Mouse (Mus musculus) ES-E14 (cell line): ENCODE results near the gene Plrg1. TPM values are rescaled to one million over a fixed set of nuclear protein-coding genes. Genes with fewer than 3 reads are reported as not detected.

Source experiments
- DNase-seq: peaks from one replicate; pipeline ENCODE4 v3.0.0-alpha.2; 2013; ENCODE audit warnings: low read depth, low spot score
- H3K27ac ChIP-seq: 2 replicates; pipeline ENCODE4 v1.5.1; 2012; ENCODE audit warnings: low read depth, mild to moderate bottlenecking, low read length, moderate library complexity, mixed read lengths; ENCODE audit not compliant: poor library complexity, insufficient read depth, severe bottlenecking
- H3K36me3 ChIP-seq: 2 replicates; pipeline ENCODE4 v1.6.1; 2012; ENCODE audit warnings: mild to moderate bottlenecking, low read length, moderate library complexity, mixed read lengths; ENCODE audit not compliant: control insufficient read depth, poor library complexity, insufficient read depth, severe bottlenecking
- H3K4me1 ChIP-seq, 2 experiments: fragments of 150-350 bp in 1 of 2; sonication (generic) in 1 of 2; 2 replicates each; pipeline ENCODE4 v1.6.1; 2012; ENCODE audit warnings: low read length in 2 of 2, mild to moderate bottlenecking in 1 of 2, mixed read lengths in 1 of 2; ENCODE audit not compliant: control insufficient read depth in 2 of 2, insufficient read depth in 2 of 2, poor library complexity in 1 of 2
- H3K4me3 ChIP-seq, 2 experiments: fragments of 150-350 bp in 1 of 2; sonication (generic) in 1 of 2; 2 replicates each; pipeline ENCODE4 v1.5.1; 2012; ENCODE audit warnings: low read length in 2 of 2, low read depth in 1 of 2, mild to moderate bottlenecking in 1 of 2, mixed read lengths in 1 of 2; ENCODE audit not compliant: insufficient read depth in 1 of 2, poor library complexity in 1 of 2, severe bottlenecking in 1 of 2
- H3K9ac ChIP-seq: 2 replicates; pipeline ENCODE4 v1.6.1; 2012; ENCODE audit warnings: low read depth, mild to moderate bottlenecking, low read length, mixed read lengths; ENCODE audit not compliant: poor library complexity, insufficient read depth, severe bottlenecking
- H3K9me3 ChIP-seq: fragments of 150-350 bp; sonication (generic); 2 replicates; pipeline ENCODE4 v1.6.1; 2012; ENCODE audit warnings: low read depth, mild to moderate bottlenecking, low read length; ENCODE audit not compliant: control insufficient read depth, insufficient read depth
- CHD2 ChIP-seq: IDR thresholded peaks from 2 replicates; pipeline ENCODE4 v1.6.1; 2014; ENCODE audit warnings: mild to moderate bottlenecking, low read depth, low read length, inconsistent platforms
- HCFC1 ChIP-seq: IDR thresholded peaks from 2 replicates; pipeline ENCODE4 v1.6.1; 2012; ENCODE audit warnings: low read length, inconsistent platforms, borderline replicate concordance; ENCODE audit not compliant: insufficient read depth
- MAFK ChIP-seq: IDR thresholded peaks from 2 replicates; pipeline ENCODE4 v1.6.1; 2014; ENCODE audit warnings: mild to moderate bottlenecking, low read depth, low read length, inconsistent platforms; ENCODE audit not compliant: insufficient read depth
- ZC3H11A ChIP-seq: IDR thresholded peaks from 2 replicates; pipeline ENCODE4 v1.6.1; 2012; ENCODE audit warnings: low read depth, mild to moderate bottlenecking, inconsistent platforms, low read length, borderline replicate concordance
- ZNF384 ChIP-seq: IDR thresholded peaks from 2 replicates; pipeline ENCODE4 v1.6.1; 2012; ENCODE audit warnings: low read depth, low read length, inconsistent platforms
- in situ Hi-C, 2 experiments: fragments of 600-800 bp; cut with MboI; formaldehyde crosslinking; loops; one replicate each; pipeline ENCODE4 v1.15.1; 2025; ENCODE audit warnings: low sequenced_read_pairs in 2 of 2, inconsistent platforms in 1 of 2; ENCODE audit not compliant: unreplicated experiment in 2 of 2
- total RNA-seq: library from RNA; depleted of rRNA; stranded (reverse); fragments of 300-350 nt; gene quantifications from 2 replicates; pipeline ENCODE4 v1.2.3, GENCODE M21; 2012

Gene Plrg1
- total RNA-seq, 1 experiment: 81.7 TPM

DNA sequence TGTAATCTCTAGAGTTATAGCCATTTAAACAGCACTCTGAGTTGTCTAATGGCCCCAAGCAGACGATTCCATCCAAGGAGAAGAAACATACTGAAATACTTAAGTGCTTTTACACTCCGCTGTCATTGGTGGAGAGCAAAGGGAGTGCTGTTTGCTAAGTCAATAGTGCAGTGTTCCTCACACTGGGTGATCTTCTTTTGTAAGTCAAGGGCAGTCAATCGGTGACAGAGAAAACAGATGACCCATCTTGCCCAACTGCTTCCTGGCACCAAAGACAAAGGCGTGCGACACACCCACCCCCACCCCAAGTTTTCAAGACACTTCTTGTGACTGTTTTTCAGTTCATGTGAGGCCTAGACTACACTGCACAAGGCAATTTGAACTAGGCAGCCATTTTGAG is 3.2 kb upstream of the Plrg1 start:
- in situ Hi-C loops: loop anchor here in 1 of 2 experiments (25.0 kb wide), 1 partner anchor 690 kb away; the partner anchor contains the start of gene Map9

DNA sequence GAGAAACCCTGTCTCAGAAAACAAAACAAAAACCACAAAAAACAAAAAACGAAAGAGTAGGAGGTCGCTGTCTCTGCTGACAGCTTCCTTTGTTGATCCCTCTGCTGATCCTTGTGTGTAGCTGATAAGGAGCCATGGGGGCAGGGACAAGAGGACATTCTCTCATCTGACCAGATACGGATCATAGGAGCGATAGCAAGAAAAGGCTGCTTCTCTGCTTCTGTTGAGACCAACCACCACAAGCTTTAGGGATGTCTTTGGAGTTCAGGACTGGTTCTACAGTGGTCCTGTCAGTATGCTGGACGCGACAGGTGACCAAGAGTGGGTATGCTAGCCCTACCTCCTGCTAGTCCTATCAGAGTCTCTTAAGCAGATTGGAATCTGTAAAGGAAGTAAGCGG is 2.2 kb upstream of the Plrg1 start:
- in situ Hi-C loops: loop anchor here in 1 of 2 experiments (25.0 kb wide), 1 partner anchor 691 kb away; the partner anchor contains the start of gene Map9
- Histone ChIP-seq H3K27ac (no peak overlapping the region), H3K9ac (no peak overlapping the region), H3K4me3 (no peak overlapping the region), H3K9me3 (no peaks in the 10 kb centered on the region), H3K4me1 (no peaks in the 10 kb centered on the region), H3K36me3 (peaks cover 2% of the 10 kb centered on the region)
- TF ChIP-seq HCFC1 (no peak), MAFK (no peak), CHD2 (no peak), ZC3H11A (no peak), ZNF384 (no peak)
- no peak for DNase-seq

More for the DNA sequence above, 3.2 kb upstream of the Plrg1 start:
- H3K36me3 ChIP-seq: peaks cover under 1% of the 10 kb centered on the region; the same call in 1 of the 2 replicates
- no peaks in the 10 kb centered on the region for H3K4me1 ChIP-seq
- H3K4me3 ChIP-seq: no peak overlapping the region
- no peaks in the 10 kb centered on the region for H3K9me3 ChIP-seq
- no peak for DNase-seq
- TF ChIP-seq ZC3H11A (no peak), MAFK (no peak), CHD2 (no peak), HCFC1 (no peak), ZNF384 (no peak)
- no peak overlapping the region for H3K27ac ChIP-seq
- H3K9ac ChIP-seq: no peak overlapping the region

DNA sequence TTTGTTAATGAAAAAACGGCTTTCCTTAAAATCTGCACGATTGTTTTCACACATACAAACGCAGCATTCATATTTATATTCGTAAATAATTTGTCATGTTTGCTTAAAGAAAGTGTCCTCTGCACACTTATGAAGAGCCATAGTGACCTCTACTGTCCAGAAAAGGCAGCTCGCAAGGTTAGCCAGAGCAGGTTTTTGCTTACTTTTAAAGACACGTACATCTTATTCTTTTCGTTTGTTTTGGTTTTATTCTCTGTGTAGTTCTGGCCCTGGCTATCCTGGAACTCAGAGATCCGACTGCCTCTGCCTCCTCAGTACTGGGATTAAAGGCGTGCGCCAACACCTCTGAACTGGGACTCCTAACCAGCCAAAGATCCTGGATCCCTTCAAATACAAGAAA is 1.6 kb upstream of the Plrg1 start:
- TF ChIP-seq ZC3H11A (0 out of 2 replicates have a peak, but pooled peaks have one; percentile 20), ZNF384 (peak; percentile 73), HCFC1 (no peak)
- H3K9me3 ChIP-seq: no peaks in the 10 kb centered on the region
- H3K36me3 ChIP-seq: peaks cover 5% of the 10 kb centered on the region
- DNase-seq: no peak
- no peak overlapping the region for H3K9ac ChIP-seq
- no peaks in the 10 kb centered on the region for H3K4me1 ChIP-seq
- no peak overlapping the region for H3K27ac ChIP-seq
- H3K4me3 ChIP-seq: no peak overlapping the region
- in situ Hi-C loops: loop anchor here in 1 of 2 experiments (25.0 kb wide), 1 partner anchor 691 kb away; the partner anchor contains the start of gene Map9

DNA sequence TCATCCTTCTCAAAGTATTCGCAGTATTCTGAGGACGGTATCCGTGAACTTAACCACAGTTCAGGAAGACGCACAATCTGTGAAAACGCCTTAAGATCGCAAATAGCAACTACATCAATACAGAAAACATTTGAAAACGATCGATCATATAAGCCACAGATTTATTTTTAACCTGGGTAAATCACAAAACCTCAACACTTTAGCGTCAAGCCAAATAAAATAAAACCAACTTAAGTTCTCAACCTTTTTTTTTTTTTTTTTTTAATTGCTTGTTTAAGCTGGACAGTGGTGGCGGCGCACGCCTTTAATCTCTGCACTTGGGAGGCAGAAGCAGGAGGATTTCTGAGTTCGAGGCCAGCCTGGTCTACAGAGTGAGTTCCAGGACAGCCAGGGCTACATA is 563 bp upstream of the Plrg1 start:
- Histone ChIP-seq H3K36me3 (peaks cover 9% of the 10 kb centered on the region), H3K4me1 (no peaks in the 10 kb centered on the region), H3K27ac (no peak overlapping the region), H3K4me3 (peak overlapping the region; percentile 42 to 55), H3K9me3 (no peaks in the 10 kb centered on the region), H3K9ac (peak overlapping the region; percentile 41; the same call in 1 of the 2 replicates)
- no peak for DNase-seq
- no peak for TF ChIP-seq HCFC1
- TF ChIP-seq MAFK: no peak
- TF ChIP-seq ZC3H11A: no peak
- in situ Hi-C loops: loop anchor here in 1 of 2 experiments (25.0 kb wide), 1 partner anchor 692 kb away; the partner anchor contains the start of gene Map9

DNA sequence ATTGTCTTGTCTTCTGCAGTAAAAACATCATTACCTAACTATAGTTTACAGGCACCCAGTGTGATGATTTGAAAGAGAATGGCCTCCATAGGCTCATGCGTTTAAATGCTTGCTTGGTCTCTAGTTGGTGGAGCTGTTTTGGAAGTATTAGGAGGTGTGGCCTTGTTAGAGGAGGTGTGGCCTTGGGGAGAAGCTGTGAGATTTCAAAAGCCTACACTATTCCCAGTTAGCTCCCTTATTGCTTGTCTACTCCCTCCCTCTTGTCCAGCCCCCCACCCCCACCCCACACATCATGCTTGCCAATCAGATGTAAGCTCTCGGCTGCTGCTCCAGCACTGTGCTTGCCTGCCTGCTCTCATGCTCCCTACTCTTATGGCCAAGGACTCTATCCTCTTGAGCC is 1.7 kb downstream of the Plrg1 start:
- no peak overlapping the region for H3K4me3 ChIP-seq
- no peak for DNase-seq

More for the DNA sequence above, 1.7 kb downstream of the Plrg1 start:
- no peaks in the 10 kb centered on the region for H3K4me1 ChIP-seq
- no peak overlapping the region for H3K9ac ChIP-seq
- no peaks in the 10 kb centered on the region for H3K9me3 ChIP-seq
- H3K27ac ChIP-seq: no peak overlapping the region
- H3K36me3 ChIP-seq: peaks cover 25% of the 10 kb centered on the region
- in situ Hi-C loops: loop anchor here in 1 of 2 experiments (25.0 kb wide), 1 partner anchor 695 kb away; the partner anchor contains the start of gene Map9
- TF ChIP-seq ZNF384 (no peak), CHD2 (no peak), MAFK (no peak), HCFC1 (no peak), ZC3H11A (no peak)
